Mouse (Mus musculus): ENCODE data around the gene D10Wsu102e. TPM values are rescaled to one million over a fixed set of nuclear protein-coding genes. Genes with fewer than 3 reads are reported as not detected.
"Not testable (repeated sequence)": the region's sequence is repeated elsewhere in the genome, so short reads cannot be mapped to it uniquely, and the experiment has no call there.

The D10Wsu102e gene
- polyA plus RNA-seq, 1 experiment from 2014 or later = 1.2 TPM

- ATAC-seq (ENCODE audit: low FRiP score, low read depth) = no peak
- no peak overlapping the region for H3K9ac ChIP-seq (replicated peaks)
- 0 out of 2 replicates have a peak, but pooled peaks cover under 1% of the 10 kb centered on the region for H3K9me3 ChIP-seq
- no peak overlapping the region for H3K27ac ChIP-seq (replicated peaks)
- peaks cover 30% of the 10 kb centered on the region for H3K36me3 ChIP-seq
- no peak overlapping the region for H3K4me2 ChIP-seq (replicated peaks)
- 96% methylated on average over 10 of the region's 10 CpGs for WGBS
- H3K4me3 ChIP-seq = no peak overlapping the region
- no peaks in the 10 kb centered on the region for H3K27me3 ChIP-seq
- H3K4me1 ChIP-seq = no peaks in the 10 kb centered on the region
Observed at GRCm38 (mm10) chr10:83407141-83407540, 47.1 kb downstream of the D10Wsu102e start.

DNA sequence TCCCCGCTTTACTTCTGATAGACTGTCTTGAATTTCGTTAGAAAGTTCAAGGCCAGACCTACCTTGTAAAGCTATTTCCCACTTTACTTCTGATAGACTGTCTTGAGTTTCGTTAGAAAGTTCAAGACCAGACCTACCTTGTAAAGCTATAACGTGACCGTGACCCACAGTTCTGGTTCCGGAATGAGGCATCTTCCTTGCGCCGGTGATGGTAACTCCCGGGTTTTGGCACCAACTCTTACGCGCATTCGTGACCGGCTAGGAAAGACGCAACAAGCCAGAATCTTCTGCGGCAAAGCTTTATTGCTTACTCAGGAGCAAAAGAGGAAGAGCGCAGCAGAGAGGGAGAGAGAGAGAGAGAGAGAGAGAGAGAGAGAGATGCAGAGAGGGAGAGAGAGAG lies 58.4 kb downstream of the D10Wsu102e start:
- H3K9ac ChIP-seq (replicated peaks); H3K4me1 ChIP-seq; H3K4me2 ChIP-seq (replicated peaks); H3K4me3 ChIP-seq; ATAC-seq (ENCODE audit: low FRiP score, low read depth); H3K27me3 ChIP-seq; H3K27ac ChIP-seq (replicated peaks): not testable (repeated sequence)
- H3K9me3 ChIP-seq = peaks cover 18% of the 10 kb centered on the region
- H3K36me3 ChIP-seq = peaks cover 21% of the 10 kb centered on the region
- 97% methylated on average over 16 of the region's 16 CpGs for WGBS

DNA sequence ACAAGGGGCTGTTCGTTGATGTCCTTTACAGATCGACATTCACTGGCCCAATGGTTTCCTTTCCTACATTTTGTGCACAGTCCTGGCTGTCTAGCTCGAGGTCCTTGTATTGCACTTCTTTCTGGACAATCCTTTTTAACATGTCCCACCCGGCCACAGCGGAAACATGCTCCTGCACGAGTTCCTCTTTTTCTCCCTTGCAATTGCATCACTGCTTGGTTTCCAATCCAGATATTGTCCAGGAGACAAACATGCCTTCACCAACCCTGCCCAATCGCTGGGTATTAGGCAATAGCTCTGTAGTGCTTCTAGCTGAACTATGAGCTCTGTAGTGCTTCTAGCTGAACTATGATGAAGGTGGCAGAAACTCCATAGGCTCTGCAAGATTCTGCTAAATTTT lies 88.6 kb downstream of the D10Wsu102e start:
- Histone ChIP-seq H3K4me2 (replicated peaks) (no peak overlapping the region), H3K36me3 (peaks cover 16% of the 10 kb centered on the region; the same call in 1 of the 2 replicates), H3K27me3 (no peaks in the 10 kb centered on the region), H3K27ac (replicated peaks) (no peak overlapping the region), H3K4me1 (no peaks in the 10 kb centered on the region), H3K9ac (replicated peaks) (no peak overlapping the region), H3K9me3 (peaks cover 25% of the 10 kb centered on the region), H3K4me3 (no peak overlapping the region)
- no peak for ATAC-seq (ENCODE audit: low FRiP score, low read depth)
- 90% methylated on average over 7 of the region's 7 CpGs for WGBS

DNA sequence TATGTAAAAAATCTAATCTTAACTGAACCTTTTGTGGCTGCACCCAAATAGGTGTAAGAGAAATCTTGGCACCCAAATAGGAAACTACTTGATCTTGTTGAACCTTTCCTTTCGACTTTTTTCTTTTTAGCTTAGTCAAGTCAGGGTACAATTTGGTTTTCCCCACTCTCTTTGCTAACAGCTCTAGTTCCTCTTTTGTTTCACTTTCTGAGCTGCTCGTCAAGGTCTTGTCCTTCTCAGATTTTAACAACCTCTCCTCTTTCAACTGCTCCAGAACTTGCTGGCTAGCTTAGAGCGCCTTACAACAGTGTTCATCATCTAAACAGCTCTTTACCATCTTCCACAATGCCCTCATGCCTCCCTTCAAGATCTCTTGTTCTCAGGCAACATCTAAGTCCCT lies 97.5 kb downstream of the D10Wsu102e start:
- Histone ChIP-seq H3K4me2 (replicated peaks) (no peak overlapping the region), H3K4me3 (no peak overlapping the region), H3K36me3 (peaks cover 24% of the 10 kb centered on the region; the same call in 1 of the 2 replicates), H3K4me1 (no peaks in the 10 kb centered on the region), H3K9ac (replicated peaks) (no peak overlapping the region), H3K27me3 (no peaks in the 10 kb centered on the region), H3K9me3 (peaks cover 32% of the 10 kb centered on the region), H3K27ac (replicated peaks) (no peak overlapping the region)
- 92% methylated on average over 3 of the region's 3 CpGs for WGBS
- no peak for ATAC-seq (ENCODE audit: low FRiP score, low read depth)

DNA sequence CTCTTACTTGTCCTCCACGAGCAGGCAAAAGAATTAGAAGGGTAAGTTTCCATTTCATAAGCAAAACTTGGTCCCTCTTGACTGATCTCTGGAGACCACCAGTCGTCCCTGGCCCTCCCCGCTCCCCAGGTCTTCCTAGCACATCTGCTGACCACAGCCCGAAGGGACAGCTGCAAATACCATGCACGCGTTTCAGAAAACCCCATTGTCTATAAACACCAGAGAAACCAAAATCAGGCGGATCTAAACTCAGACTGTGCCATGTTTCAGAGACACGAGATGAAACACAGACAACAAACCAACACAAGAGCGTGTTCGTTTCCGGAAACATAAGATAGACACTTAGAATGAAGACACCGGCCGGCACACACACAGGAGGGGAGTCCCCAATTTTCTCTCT lies 115.2 kb downstream of the D10Wsu102e start:
- WGBS = 94% methylated on average over 13 of the region's 13 CpGs
- Histone ChIP-seq H3K27ac (replicated peaks) (no peak overlapping the region), H3K27me3 (no peaks in the 10 kb centered on the region), H3K9me3 (no peaks in the 10 kb centered on the region), H3K9ac (replicated peaks) (no peak overlapping the region), H3K4me3 (no peak overlapping the region), H3K4me1 (no peaks in the 10 kb centered on the region), H3K36me3 (peaks cover 3% of the 10 kb centered on the region; the same call in 1 of the 2 replicates), H3K4me2 (replicated peaks) (no peak overlapping the region)
- ATAC-seq (ENCODE audit: low FRiP score, low read depth) = no peak

GRCm38 (mm10) chr10:83477286-83477685 lies 117.3 kb downstream of the D10Wsu102e start:
- ATAC-seq (ENCODE audit: low FRiP score, low read depth) = no peak
- Histone ChIP-seq H3K36me3 (peaks cover 3% of the 10 kb centered on the region; the same call in 1 of the 2 replicates), H3K9me3 (no peaks in the 10 kb centered on the region), H3K27me3 (no peaks in the 10 kb centered on the region), H3K27ac (replicated peaks) (no peak overlapping the region), H3K9ac (replicated peaks) (no peak overlapping the region), H3K4me1 (no peaks in the 10 kb centered on the region), H3K4me2 (replicated peaks) (no peak overlapping the region), H3K4me3 (no peak overlapping the region)
- WGBS = 85% methylated on average over 5 of the region's 5 CpGs

- Histone ChIP-seq H3K9ac (replicated peaks) (no peak overlapping the region), H3K27ac (replicated peaks) (no peak overlapping the region), H3K4me1 (no peaks in the 10 kb centered on the region), H3K4me3 (no peak overlapping the region), H3K36me3 (peaks cover 50% of the 10 kb centered on the region), H3K9me3 (no peaks in the 10 kb centered on the region), H3K4me2 (replicated peaks) (no peak overlapping the region), H3K27me3 (no peaks in the 10 kb centered on the region)
- WGBS = 92% methylated on average over 6 of the region's 6 CpGs
- ATAC-seq (ENCODE audit: low FRiP score, low read depth) = no peak
Observed at GRCm38 (mm10) chr10:83490506-83490905, 130.5 kb downstream of the D10Wsu102e start.

DNA sequence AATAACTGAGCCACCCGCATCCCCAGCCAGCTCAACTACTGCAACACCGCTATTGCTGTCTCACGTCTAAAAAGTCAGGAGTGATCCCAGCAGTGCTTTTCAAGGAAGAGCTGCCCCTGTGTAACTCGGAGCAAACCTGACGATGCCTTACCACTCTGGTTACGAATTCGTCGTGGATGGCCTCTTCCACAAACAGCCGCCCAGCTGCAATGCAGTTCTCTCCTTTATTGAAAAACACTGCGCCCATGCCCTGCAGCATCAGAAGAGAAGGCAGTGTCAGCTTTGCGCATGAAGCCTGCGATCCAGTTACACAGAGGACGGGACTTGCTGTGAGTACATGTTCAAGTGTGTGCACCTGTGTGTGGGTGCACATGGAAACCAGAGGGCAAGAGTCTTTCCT lies 137.3 kb downstream of the D10Wsu102e start:
- 89% methylated on average over 13 of the region's 13 CpGs for WGBS
- Histone ChIP-seq H3K4me1 (no peaks in the 10 kb centered on the region), H3K27ac (replicated peaks) (no peak overlapping the region), H3K9me3 (no peaks in the 10 kb centered on the region), H3K36me3 (peaks cover 28% of the 10 kb centered on the region), H3K9ac (replicated peaks) (no peak overlapping the region), H3K4me3 (no peak overlapping the region), H3K27me3 (no peaks in the 10 kb centered on the region), H3K4me2 (replicated peaks) (no peak overlapping the region)
- ATAC-seq (ENCODE audit: low FRiP score, low read depth) = no peak

DNA sequence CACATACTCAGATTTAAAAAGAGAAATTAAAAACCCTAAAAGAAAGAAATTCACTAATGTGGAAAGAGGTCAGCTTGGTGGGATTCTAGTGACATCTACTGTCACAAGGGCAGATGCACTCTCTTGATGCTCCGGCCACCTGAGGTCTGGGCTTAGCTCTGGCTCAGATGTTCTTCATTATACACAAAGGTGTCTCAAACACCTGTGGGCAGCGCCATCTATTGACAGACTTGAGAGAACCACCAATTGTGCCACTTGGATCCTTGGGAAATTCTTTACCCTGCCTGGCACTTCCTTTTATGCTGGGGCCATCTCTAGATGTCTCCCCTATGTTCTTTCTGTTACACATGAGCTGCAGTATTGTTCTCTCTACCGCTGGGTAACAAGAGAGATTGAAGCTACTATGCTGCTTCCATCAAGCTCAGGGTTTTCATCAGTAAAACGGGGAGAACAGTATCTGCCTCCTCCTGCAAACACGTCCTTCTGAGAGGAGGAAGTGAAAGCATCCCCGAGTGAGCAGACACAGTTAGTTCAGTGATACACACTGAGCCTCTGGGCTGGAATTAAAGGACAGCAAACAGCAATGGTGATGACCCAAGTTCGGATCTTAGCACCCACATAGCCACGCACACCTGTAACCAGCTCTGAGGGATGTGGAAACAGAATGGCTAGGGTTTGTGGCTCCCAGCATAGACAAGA lies 149.1 kb downstream of the D10Wsu102e start:
- Histone ChIP-seq H3K9ac (replicated peaks) (no peak overlapping the region), H3K9me3 (no peaks in the 10 kb centered on the region), H3K27me3 (no peaks in the 10 kb centered on the region), H3K4me3 (no peak overlapping the region), H3K36me3 (peaks cover 30% of the 10 kb centered on the region), H3K4me1 (no peaks in the 10 kb centered on the region), H3K4me2 (replicated peaks) (no peak overlapping the region), H3K27ac (replicated peaks) (no peak overlapping the region)
- WGBS = 71% methylated on average over 8 of the region's 8 CpGs
- ATAC-seq (ENCODE audit: low FRiP score, low read depth) = no peak

DNA sequence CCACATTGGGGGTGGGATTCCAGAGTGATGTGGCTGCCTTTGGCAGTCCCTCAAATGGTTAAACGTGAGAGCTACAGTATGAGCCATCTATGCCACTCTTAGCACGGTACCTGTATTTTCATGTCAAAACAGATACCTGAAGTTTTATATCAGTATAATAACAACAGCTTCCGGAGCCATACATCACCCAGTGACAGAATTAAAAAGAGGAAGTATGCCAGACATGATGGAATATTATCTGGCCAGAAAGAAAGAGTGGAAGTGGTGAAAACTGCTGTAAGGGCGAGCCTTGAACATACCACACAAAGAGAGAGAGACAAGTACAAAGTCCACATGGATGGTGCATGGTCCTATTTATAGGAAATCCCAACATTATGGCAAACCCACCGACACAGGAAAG lies 151.3 kb downstream of the D10Wsu102e start:
- WGBS = 85% methylated on average over 5 of the region's 5 CpGs
- no peak overlapping the region for H3K4me2 ChIP-seq (replicated peaks)
- no peak overlapping the region for H3K9ac ChIP-seq (replicated peaks)
- peaks cover 24% of the 10 kb centered on the region for H3K36me3 ChIP-seq
- H3K9me3 ChIP-seq = no peaks in the 10 kb centered on the region
- H3K4me1 ChIP-seq = no peaks in the 10 kb centered on the region
- H3K27me3 ChIP-seq = no peaks in the 10 kb centered on the region
- H3K27ac ChIP-seq (replicated peaks) = no peak overlapping the region
- H3K4me3 ChIP-seq = no peak overlapping the region
- no peak for ATAC-seq (ENCODE audit: low FRiP score, low read depth)

DNA sequence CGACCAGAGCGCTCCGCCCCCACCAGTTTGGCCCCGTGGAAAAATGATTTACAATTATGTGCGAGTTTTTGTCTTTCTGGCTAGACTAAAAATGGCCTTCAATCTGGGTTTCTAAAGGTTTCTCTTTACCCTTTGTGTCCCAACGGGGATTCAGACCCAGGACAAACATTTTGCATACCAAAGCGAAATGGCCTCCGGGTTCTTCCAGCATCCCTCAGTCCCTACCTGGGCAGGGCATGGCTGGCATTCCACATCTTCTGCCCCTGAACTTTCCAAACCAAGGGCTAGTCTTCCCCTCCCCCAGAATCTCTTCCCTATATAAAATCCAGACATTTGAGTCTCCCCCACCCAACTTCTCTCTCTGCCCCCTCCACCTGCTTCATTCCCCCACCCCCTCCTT lies 153.7 kb downstream of the D10Wsu102e start:
- Histone ChIP-seq H3K4me2 (replicated peaks) (no peak overlapping the region), H3K9ac (replicated peaks) (no peak overlapping the region), H3K4me3 (no peak overlapping the region), H3K27me3 (no peaks in the 10 kb centered on the region), H3K36me3 (peaks cover 31% of the 10 kb centered on the region; the same call in 1 of the 2 replicates), H3K4me1 (no peaks in the 10 kb centered on the region), H3K9me3 (no peaks in the 10 kb centered on the region), H3K27ac (replicated peaks) (no peak overlapping the region)
- WGBS = 84% methylated on average over 8 of the region's 8 CpGs
- ATAC-seq (ENCODE audit: low FRiP score, low read depth) = no peak

DNA sequence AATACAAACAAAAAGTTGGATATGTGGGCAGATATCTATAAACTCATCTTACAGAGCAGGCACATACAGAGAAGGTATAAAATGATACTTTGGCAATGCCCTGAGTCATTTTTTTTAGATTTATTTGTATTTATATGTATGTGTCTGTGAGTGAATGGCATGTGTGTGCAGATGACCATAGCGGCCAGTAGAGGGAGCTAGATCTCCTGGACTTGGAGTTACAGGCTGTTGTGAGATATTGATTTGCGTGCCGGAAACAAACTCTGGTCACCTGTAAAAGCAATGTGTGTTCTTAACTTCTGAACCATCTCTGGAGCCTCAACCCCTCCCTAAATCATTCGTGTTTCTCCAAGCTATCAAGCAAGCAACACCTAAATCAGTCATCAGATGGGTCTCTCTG lies 161.0 kb downstream of the D10Wsu102e start:
- H3K4me1 ChIP-seq = no peaks in the 10 kb centered on the region
- WGBS = 80% methylated on average over 4 of the region's 4 CpGs
- ATAC-seq (ENCODE audit: low FRiP score, low read depth) = no peak
- peaks cover 34% of the 10 kb centered on the region for H3K36me3 ChIP-seq
- H3K9me3 ChIP-seq = no peaks in the 10 kb centered on the region
- H3K27me3 ChIP-seq = no peaks in the 10 kb centered on the region
- H3K4me3 ChIP-seq = no peak overlapping the region
- no peak overlapping the region for H3K4me2 ChIP-seq (replicated peaks)
- H3K27ac ChIP-seq (replicated peaks) = no peak overlapping the region
- H3K9ac ChIP-seq (replicated peaks) = no peak overlapping the region

GRCm38 (mm10) chr10:83524238-83524637 lies 164.2 kb downstream of the D10Wsu102e start:
- peaks cover 21% of the 10 kb centered on the region for H3K36me3 ChIP-seq
- H3K4me2 ChIP-seq (replicated peaks); H3K9ac ChIP-seq (replicated peaks); H3K9me3 ChIP-seq; ATAC-seq (ENCODE audit: low FRiP score, low read depth); H3K4me1 ChIP-seq; H3K27me3 ChIP-seq; H3K27ac ChIP-seq (replicated peaks); H3K4me3 ChIP-seq: not testable (repeated sequence)

All from midbrain, embryonic 12.5 days (tissue).